Mouse (Mus musculus) heart, adult 2 months (tissue): Measurements from ENCODE around the gene Katnb1. TPM values are rescaled to one million over a fixed set of nuclear protein-coding genes. Genes with fewer than 3 reads are reported as not detected.

Experiments used
- DNase-seq, 2 experiments: peaks; one replicate each; pipeline ENCODE4 v3.0.0; 2021
- H3K27ac ChIP-seq: fragments of 200-600 bp; 2 replicates; pipeline ENCODE4 v1.8.1; 2022
- H3K27me3 ChIP-seq: fragments of 200-500 bp; 2 replicates; pipeline ENCODE4 v1.6.1; 2012; ENCODE audit warnings: mild to moderate bottlenecking, low read length, inconsistent platforms, mixed read lengths; ENCODE audit not compliant: control insufficient read depth, insufficient read depth
- H3K36me3 ChIP-seq: fragments of 200-500 bp; 2 replicates; pipeline ENCODE4 v1.6.1; 2012; ENCODE audit warnings: low read length, inconsistent platforms; ENCODE audit not compliant: control insufficient read depth, insufficient read depth
- H3K4me1 ChIP-seq: fragments of 200-500 bp; 2 replicates; pipeline ENCODE4 v1.6.1; 2011; ENCODE audit warnings: low read length; ENCODE audit not compliant: control insufficient read depth, insufficient read depth
- H3K4me3 ChIP-seq: fragments of 200-600 bp; 2 replicates; pipeline ENCODE4 v1.8.1; 2022
- H3K79me2 ChIP-seq: fragments of 200-500 bp; replicated peaks from 2 replicates; pipeline ENCODE4 v1.6.1; 2012; ENCODE audit warnings: mild to moderate bottlenecking, inconsistent platforms, low read length, moderate library complexity, mixed read lengths; ENCODE audit not compliant: control insufficient read depth, insufficient read depth
- H3K9ac ChIP-seq: fragments of 200-500 bp; 2 replicates; pipeline ENCODE4 v1.6.1; 2012; ENCODE audit warnings: low read depth, mild to moderate bottlenecking, control low read depth, inconsistent platforms, low read length, mixed read lengths
- CTCF ChIP-seq: fragments of 200-600 bp; IDR thresholded peaks from 2 replicates; pipeline ENCODE4 v1.8.1; 2022; ENCODE audit warnings: antibody characterized with exemption, mild to moderate bottlenecking, moderate library complexity
- EP300 ChIP-seq: fragments of 200-500 bp; IDR thresholded peaks from 2 replicates; pipeline ENCODE4 v1.6.1; 2011; ENCODE audit warnings: low read depth, low read length, control low read depth; ENCODE audit not compliant: insufficient read depth
- POLR2A ChIP-seq: fragments of 200-500 bp; IDR thresholded peaks from 2 replicates; pipeline ENCODE4 v1.6.1; 2011; ENCODE audit warnings: mild to moderate bottlenecking, low read depth, low read length, control low read depth; ENCODE audit not compliant: insufficient read depth
- WGBS: fragments of 180-500 bp; shearing (Covaris S2); methylation state at CpG from one replicate; pipeline ENCODE4 v1.1.7; 2018; 5-methylcytosine and 5-hydroxymethylcytosine counted together
- intact Hi-C: fragments of 180-260 bp; cut with DNase I; formaldehyde crosslinking; loops from one replicate; pipeline ENCODE4 v1.15.1; 2025
- polyA plus RNA-seq: library from polyadenylated mRNA; depleted of rRNA; stranded (reverse); fragments of >200 nt; gene quantifications from 2 replicates; pipeline ENCODE4 v1.2.3, GENCODE M21; 2012
- total RNA-seq, 2 experiments: library from RNA; stranded (reverse); gene quantifications; 2 replicates each; pipeline ENCODE4 v1.2.3; 2021

The Katnb1 gene
- total and polyA plus RNA-seq, 3 experiments, result 4.5 to 9.1 (median 5.9) TPM

GRCm38 (mm10) chr8:95099009-95099408 lies 18.0 kb downstream of the Katnb1 start:
- intact Hi-C loops, result loop anchor here (1.0 kb wide), 1 partner anchor 105 kb away; no protein-coding TSS in a partner anchor
- peak; percentile 71 to 84 for DNase-seq
- TF ChIP-seq CTCF, result no peak
- TF ChIP-seq EP300, result peak; percentile 87
- WGBS, result 14% methylated on average over 5 of the region's 5 CpGs
- no peaks in the 10 kb centered on the region for H3K4me1 ChIP-seq
- no peak overlapping the region for H3K9ac ChIP-seq
- H3K4me3 ChIP-seq, result no peak overlapping the region
- no peaks in the 10 kb centered on the region for H3K27me3 ChIP-seq
- no peak overlapping the region for H3K27ac ChIP-seq
- H3K79me2 ChIP-seq, result no peaks in the 10 kb centered on the region
- H3K36me3 ChIP-seq, result no peaks in the 10 kb centered on the region

GRCm38 (mm10) chr8:95101972-95102371 lies 21.0 kb downstream of the Katnb1 start:
- DNase-seq, result no peak
- H3K4me1 ChIP-seq, result no peaks in the 10 kb centered on the region
- 77% methylated on average over 4 of the region's 4 CpGs for WGBS
- H3K4me3 ChIP-seq, result no peak overlapping the region
- no peaks in the 10 kb centered on the region for H3K79me2 ChIP-seq
- intact Hi-C loops, result no loop called here
- no peaks in the 10 kb centered on the region for H3K27me3 ChIP-seq
- H3K36me3 ChIP-seq, result no peaks in the 10 kb centered on the region
- H3K9ac ChIP-seq, result no peak overlapping the region
- no peak overlapping the region for H3K27ac ChIP-seq
- TF ChIP-seq CTCF (0 out of 2 replicates have a peak, but pooled peaks have one; percentile 11), EP300 (no peak)

DNA sequence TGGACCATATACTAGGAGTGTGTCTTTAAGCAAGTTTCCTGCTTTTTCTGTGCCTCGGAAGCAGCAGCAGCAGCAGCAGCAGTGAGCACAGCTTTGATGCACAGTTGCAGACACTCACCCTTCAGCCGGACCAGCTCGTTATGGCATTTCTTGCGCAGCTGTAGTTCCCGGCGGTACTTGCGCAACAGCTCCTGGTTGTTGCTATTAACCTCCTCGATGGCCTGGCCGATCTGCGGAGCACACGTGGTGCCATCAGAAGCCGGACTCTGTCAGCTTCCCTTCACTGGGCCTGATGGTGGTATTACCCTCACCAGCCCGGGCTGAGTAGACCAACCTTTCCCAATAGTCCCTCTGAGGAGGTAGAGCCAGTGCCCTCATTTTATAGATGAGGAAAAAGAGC lies 26.3 kb downstream of the Katnb1 start:
- no peaks in the 10 kb centered on the region for H3K36me3 ChIP-seq
- intact Hi-C loops, result no loop called here
- 89% methylated on average over 13 of the region's 13 CpGs for WGBS

GRCm38 (mm10) chr8:95112594-95112993 lies 31.6 kb downstream of the Katnb1 start:
- H3K36me3 ChIP-seq, result no peaks in the 10 kb centered on the region
- intact Hi-C loops, result no loop called here
- H3K4me3 ChIP-seq, result no peak overlapping the region
- WGBS, result 92% methylated on average over 3 of the region's 3 CpGs
- no peaks in the 10 kb centered on the region; the same call in 1 of the 2 replicates for H3K4me1 ChIP-seq
- DNase-seq, result no peak
- no peaks in the 10 kb centered on the region for H3K27me3 ChIP-seq
- H3K79me2 ChIP-seq, result no peaks in the 10 kb centered on the region
- H3K27ac ChIP-seq, result no peak overlapping the region
- no peak for TF ChIP-seq CTCF
- TF ChIP-seq POLR2A, result no peak
- no peak for TF ChIP-seq EP300
- no peak overlapping the region for H3K9ac ChIP-seq

More for the DNA sequence above, 26.3 kb downstream of the Katnb1 start:
- H3K79me2 ChIP-seq, result no peaks in the 10 kb centered on the region
- TF ChIP-seq POLR2A (no peak), CTCF (no peak), EP300 (no peak)
- no peak overlapping the region for H3K9ac ChIP-seq
- H3K27me3 ChIP-seq, result no peaks in the 10 kb centered on the region
- no peaks in the 10 kb centered on the region for H3K4me1 ChIP-seq
- no peak for DNase-seq
- H3K4me3 ChIP-seq, result no peak overlapping the region
- no peak overlapping the region for H3K27ac ChIP-seq

- Histone ChIP-seq H3K4me1 (no peaks in the 10 kb centered on the region; the same call in 1 of the 2 replicates), H3K27me3 (no peaks in the 10 kb centered on the region), H3K9ac (no peak overlapping the region), H3K4me3 (no peak overlapping the region), H3K79me2 (no peaks in the 10 kb centered on the region), H3K27ac (no peak overlapping the region), H3K36me3 (no peaks in the 10 kb centered on the region)
- no peak for TF ChIP-seq CTCF
- TF ChIP-seq POLR2A, result no peak
- no peak for TF ChIP-seq EP300
- no peak for DNase-seq
- 78% methylated on average over 4 of the region's 4 CpGs for WGBS
- intact Hi-C loops, result no loop called here
Observed at GRCm38 (mm10) chr8:95113108-95113507, 32.1 kb downstream of the Katnb1 start.

DNA sequence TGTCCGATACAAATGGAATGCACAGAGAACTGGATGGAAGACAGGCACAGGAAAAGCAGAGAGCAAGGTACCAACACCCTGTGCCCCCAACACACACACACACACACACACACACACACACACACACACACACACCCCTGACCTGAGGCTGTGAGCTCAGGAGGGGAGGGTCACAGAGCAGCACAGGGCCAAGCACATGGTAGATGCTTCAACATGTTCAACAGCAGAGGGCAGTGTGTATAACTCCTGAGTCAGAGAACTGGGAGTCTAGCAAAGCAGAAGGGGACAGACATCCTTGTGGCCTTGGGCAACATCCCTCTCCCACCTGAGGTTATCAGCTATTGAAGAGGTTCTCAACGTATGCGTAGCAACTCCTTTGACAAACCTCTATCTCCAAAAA lies 32.8 kb downstream of the Katnb1 start:
- no peak overlapping the region for H3K4me3 ChIP-seq
- no peaks in the 10 kb centered on the region for H3K27me3 ChIP-seq
- H3K4me1 ChIP-seq, result no peaks in the 10 kb centered on the region; the same call in 1 of the 2 replicates
- DNase-seq, result no peak
- TF ChIP-seq EP300 (0 out of 2 replicates have a peak, but pooled peaks have one; percentile 9), POLR2A (no peak), CTCF (peak; percentile 67)
- H3K36me3 ChIP-seq, result no peaks in the 10 kb centered on the region
- no peaks in the 10 kb centered on the region for H3K79me2 ChIP-seq
- intact Hi-C loops, result no loop called here
- H3K27ac ChIP-seq, result no peak overlapping the region
- WGBS, result 74% methylated on average over 3 of the region's 3 CpGs
- no peak overlapping the region for H3K9ac ChIP-seq
